Mouse (Mus musculus): ENCODE results near the gene Gosr1. TPM values are rescaled to one million over a fixed set of nuclear protein-coding genes. Genes with fewer than 3 reads are reported as not detected.
"Not testable (repeated sequence)": the region's sequence is repeated elsewhere in the genome, so short reads cannot be mapped to it uniquely, and the experiment has no call there.

Gosr1 gene
- total RNA-seq, 2 experiments from 2014 or later = 43.2 to 46.4 TPM

DNA sequence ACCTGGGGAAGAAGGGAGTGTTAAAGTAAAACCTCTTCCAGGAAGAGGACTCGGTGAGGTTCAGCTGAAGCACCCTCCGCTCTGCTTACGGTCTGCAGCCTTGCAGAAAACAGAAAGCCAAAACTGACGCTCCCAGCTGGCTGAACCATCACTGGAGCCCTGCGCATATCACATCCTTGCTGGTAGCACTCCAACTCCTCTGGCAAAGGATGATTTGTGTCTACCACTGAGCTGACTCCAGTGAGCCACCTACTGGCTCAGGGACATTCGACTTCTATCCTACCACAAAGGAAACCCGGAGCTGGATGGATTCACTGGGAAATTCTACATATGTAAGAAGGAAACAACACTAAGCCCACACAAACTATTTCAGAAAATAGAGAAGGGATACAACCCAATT, 18.8 kb downstream of the Gosr1 start:
- peak; percentile 55 to 62 for DNase-seq (ENCODE audit: low spot score in 2 of 2)
- intact Hi-C loops (cut with DNase I) = no loop called here

DNA sequence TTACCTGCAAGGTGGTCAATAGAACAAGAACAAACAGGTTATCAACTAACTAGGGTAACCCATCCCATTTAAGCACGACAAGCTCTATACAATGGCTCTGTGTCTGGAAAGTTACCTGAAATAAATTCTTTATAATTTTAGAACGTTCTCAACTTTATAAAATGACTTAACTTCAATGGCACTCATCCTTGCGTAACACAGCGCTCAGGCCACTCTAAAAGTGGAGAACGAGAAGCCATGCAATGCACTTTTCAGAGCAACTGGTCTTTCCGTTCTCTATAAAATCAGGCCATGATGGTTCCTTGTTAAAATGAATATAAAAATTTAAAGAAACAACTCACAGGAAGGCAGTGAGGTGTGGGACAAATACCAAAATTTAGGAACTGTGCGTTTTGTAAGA, 20.9 kb downstream of the Gosr1 start:
- intact Hi-C loops (cut with DNase I) = no loop called here
- DNase-seq (ENCODE audit: low spot score in 2 of 2) = no peak

DNA sequence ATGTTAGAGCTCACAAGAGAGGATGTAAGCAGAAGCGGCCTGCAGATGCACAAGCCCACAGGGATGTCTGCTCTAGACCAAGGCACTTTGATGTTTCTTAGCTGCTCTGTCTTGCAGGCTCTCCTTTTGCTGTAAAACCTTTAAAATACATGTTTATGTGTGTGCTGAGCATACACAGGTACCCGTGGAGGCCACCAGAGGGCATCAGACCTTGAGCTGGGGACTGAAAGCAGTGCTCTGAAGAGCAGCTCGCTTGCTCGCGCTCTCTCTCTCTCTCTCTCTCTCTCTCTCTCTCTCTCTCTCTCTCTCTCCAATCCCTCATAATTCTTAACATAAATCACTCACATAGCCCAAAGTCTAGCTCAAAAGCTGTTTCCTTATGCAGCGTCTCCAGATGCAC, 24.3 kb downstream of the Gosr1 start:
- DNase-seq (ENCODE audit: low spot score in 2 of 2) = peak in 1 of 2 experiments; percentile 10
- intact Hi-C loops (cut with DNase I) = loop anchor here (5.0 kb wide), 1 partner anchor 62 kb away; the partner anchor contains the start of gene Trarg1

GRCm38 (mm10) chr11:76735753-76736324, 27.5 kb downstream of the Gosr1 start:
- DNase-seq (ENCODE audit: low spot score in 2 of 2) = no peak
- intact Hi-C loops (cut with DNase I) = loop anchor here (5.0 kb wide), 1 partner anchor 59 kb away; the partner anchor contains the start of gene Trarg1

DNA sequence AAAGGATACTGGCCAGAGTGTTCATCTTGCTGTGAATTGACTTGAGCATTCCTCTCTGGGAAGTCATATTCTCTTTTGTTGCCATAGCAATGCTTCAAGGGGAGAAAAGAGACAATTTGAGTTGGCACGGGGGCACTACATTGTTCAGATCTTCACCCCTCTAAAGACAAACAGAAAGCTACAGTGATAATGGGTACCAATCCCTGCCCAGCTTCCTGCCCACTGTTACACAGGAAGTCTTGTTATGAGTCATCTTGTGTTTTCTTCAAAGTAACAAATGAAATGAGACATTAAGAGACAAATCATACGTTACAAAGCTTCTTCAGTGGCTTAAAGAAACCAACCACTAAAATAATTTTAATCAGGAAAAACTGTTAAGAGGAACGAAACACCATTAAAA, 28.8 kb downstream of the Gosr1 start:
- no peak for DNase-seq (ENCODE audit: low spot score in 2 of 2)
- intact Hi-C loops (cut with DNase I) = no loop called here

- no peak for DNase-seq (ENCODE audit: low spot score in 2 of 2)
- intact Hi-C loops (cut with DNase I) = no loop called here
Observed at GRCm38 (mm10) chr11:76730650-76731049, 32.7 kb downstream of the Gosr1 start.

- DNase-seq (ENCODE audit: low spot score in 2 of 2) = no peak
- intact Hi-C loops (cut with DNase I) = no loop called here
Observed at GRCm38 (mm10) chr11:76728093-76728492, 35.3 kb downstream of the Gosr1 start.

GRCm38 (mm10) chr11:76723911-76724310, 39.5 kb downstream of the Gosr1 start:
- DNase-seq (ENCODE audit: low spot score in 2 of 2) = no peak
- intact Hi-C loops (cut with DNase I) = no loop called here

DNA sequence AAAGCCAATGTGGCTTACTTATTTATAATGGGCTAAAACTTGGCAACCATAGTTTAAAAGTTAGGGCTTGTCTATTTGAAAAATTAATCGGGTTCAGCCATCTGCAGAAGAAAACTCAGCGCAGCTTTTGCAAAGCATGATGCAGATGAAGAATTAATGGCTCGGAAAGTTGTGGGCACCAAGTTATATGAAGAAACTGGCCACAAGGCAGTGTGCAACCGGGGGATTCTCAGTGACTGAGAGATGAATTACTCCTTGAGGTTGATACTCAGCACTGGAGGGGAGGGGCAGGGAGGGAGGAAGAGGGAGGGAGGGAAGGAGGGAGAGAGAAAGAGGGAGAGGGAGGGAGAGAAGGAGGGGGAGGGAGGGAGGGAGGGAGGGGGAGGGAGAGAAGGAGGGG, 46.4 kb downstream of the Gosr1 start:
- DNase-seq (ENCODE audit: low spot score in 2 of 2) = no peak
- intact Hi-C loops (cut with DNase I) = no loop called here

DNA sequence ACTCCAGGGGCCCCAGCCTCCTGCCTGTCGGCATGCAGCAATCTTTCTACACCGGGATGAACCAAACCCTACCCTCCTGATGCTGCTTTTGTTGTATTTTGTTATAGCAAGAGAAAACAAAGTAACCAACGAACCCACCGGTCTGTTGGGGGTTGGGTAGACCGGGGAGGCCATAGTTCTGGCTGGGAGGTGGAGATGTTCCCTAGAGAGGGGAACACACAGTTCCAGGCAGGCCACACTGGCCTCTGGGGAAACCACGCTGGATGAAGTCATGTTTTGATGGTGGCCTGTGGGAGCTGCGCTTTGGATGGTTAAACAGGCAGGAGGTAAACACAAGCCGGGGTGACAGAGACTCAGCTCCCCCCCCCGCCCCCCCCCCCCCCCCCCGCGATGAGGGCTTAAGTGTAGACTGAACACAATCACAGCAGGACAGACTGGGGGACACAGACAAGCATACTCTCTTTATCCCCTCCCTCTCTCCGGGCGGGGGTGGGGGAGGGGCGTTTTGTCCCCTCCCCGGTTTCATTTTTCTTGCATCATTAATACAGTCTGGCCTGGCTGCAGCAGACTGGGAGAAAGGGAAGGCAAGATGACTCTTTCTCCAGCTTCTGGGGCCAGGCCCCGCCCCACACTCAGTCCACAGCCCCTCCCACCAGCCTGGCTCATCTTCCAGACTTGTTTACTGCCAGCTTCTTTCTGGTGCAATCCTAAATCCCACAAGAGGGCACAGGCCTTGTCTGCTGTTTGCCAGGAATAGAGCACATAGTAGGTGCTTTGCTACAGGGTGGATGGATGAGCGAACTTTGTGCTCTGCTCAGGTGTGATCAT, 53.5 kb downstream of the Gosr1 start:
- no peak for DNase-seq (ENCODE audit: low spot score in 2 of 2)
- intact Hi-C loops (cut with DNase I) = no loop called here

DNA sequence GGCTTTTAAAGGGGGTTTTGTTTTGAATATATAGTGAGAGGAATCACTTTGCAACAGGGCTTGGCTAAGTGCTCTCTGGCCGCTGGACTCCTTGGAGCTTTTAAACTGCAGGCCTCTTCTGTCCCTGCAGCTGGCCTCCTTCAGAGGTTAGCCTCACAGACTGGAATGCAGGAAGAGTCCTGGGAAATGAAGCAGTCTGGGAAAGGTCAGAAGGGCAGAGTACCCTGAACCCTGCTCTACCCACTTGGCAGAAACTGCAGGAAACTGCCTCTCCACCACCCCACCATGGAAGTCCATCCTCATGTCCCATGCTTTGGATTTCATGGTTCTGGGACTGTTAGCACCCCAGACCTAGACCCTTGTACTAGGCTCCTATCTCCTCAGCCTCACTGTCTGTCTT, 54.5 kb downstream of the Gosr1 start:
- intact Hi-C loops (cut with DNase I) = no loop called here
- no peak for DNase-seq (ENCODE audit: low spot score in 2 of 2)

DNA sequence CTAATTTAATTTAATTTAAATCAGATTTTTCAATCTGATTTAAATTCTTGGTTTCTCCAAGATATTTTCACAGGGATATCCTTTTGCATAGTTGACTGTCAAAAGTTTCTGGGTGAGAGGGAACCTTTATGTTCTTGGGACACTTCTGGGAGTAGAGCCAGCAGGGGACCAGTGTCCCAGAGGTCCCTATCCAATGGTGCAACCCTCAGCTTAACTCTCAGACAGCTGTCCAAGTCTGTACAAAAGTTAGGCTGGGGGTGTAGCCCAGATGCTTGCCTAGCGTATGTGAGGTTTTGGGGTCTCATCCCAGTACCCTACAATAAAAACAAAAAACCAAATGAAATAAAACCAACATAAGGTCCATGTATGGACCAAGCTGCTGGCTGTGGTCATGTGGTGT, 55.3 kb downstream of the Gosr1 start:
- intact Hi-C loops (cut with DNase I) = no loop called here
- no peak for DNase-seq (ENCODE audit: low spot score in 2 of 2)

- DNase-seq (ENCODE audit: low spot score in 2 of 2) = no peak
- intact Hi-C loops (cut with DNase I) = no loop called here
Observed at GRCm38 (mm10) chr11:76707656-76708055, 55.7 kb downstream of the Gosr1 start.

DNA sequence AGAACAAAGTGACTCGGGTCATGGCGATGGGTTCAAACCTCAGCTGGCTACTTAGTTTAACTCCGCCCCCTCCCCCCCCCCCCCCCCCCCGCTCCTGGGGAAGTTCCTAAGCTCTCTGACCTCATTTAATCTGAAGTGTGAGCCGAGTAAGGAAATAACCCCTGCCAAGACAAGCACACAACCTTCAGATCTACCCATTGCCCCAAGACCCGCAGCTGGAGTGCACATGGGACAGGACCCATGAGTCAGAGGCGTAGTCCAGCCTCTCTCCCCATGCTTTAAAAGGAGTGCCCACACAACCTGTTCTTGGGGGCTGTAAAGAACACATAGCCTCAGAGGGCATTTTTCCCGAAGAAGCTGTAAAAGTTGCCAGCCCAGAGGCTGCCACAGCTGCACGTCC, 63.8 kb downstream of the Gosr1 start:
- DNase-seq (ENCODE audit: low spot score in 2 of 2) = no peak
- intact Hi-C loops (cut with DNase I) = no loop called here

GRCm38 (mm10) chr11:76695810-76696209, 67.6 kb downstream of the Gosr1 start:
- peak; percentile 13 to 61 for DNase-seq (ENCODE audit: low spot score in 2 of 2)
- intact Hi-C loops (cut with DNase I) = no loop called here

DNA sequence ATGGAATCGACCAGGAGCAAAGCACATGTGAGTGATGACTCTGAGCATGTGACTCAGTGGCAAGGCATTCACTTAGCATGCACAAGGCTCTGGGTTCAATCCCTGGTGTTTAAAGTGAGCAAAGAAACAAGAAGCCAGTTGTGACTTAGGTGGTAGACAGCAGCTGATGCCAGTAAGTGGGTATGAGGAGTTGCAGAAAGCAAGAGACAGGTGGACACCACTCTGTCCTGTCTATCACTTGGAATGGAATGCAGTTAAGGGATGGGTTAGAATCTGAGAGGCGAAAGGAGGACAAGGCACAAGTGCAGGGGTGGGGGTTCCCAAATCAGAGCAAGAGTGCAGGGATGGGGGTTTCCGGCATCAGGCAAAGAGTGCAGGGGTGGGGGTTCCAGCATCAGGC, 71.3 kb downstream of the Gosr1 start:
- intact Hi-C loops (cut with DNase I) = no loop called here

DNA sequence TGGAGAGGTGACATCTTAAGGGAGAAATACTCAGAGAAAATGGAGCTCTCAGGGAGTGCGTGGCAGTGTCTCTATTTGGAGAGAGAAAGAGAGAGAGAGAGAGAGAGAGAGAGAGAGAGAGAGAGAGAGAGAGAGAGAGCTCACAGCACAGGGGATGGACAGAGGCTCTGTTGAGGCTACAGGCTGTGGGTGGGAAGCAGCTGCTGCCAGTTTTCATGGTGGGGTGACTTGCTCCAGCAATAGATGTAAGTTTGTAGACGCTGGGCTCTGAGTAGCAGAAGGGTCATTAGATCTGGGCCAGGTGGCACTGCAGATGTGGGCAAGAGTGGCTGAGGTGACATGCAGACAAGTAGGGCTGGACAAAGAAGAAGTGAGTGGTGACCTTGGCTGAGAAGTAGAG, 77.8 kb downstream of the Gosr1 start:
- intact Hi-C loops (cut with DNase I) = no loop called here
- no peak for DNase-seq (ENCODE audit: low spot score in 2 of 2)

More for the DNA sequence above, 71.3 kb downstream of the Gosr1 start:
- no peak for DNase-seq (ENCODE audit: low spot score in 2 of 2)

DNA sequence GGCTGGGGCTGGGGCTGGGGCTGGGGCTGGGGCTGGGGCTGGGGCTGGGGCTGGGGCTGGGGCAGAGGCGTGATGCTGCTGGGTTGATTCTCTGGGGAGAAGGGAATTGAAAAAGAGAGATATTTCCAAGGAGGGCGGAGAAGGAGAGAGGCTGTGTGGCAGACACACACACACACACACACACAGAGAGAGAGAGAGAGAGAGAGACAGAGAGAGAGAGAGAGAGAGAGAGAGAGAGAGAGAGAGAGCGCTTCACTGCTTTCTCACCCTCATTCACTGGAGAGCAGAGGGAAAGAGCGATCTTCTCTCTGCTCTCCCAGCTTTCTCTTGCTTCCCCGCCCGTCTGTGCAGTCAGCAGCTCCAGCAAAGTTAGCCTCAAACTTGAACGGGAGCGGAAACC, 83.9 kb downstream of the Gosr1 start, which contains the start of gene Trarg1:
Trarg1 (plus strand) TSS at position 301 of the 400 bp plus-strand sequence.
- intact Hi-C loops (cut with DNase I) = loop anchor here (5.0 to 10.0 kb wide), 3 partner anchors 58 to 215 kb away; partner anchors contain the start of gene Gosr1
- DNase-seq (ENCODE audit: low spot score in 2 of 2) = not testable (repeated sequence)

Measured in left cerebral cortex, postnatal 14 days (tissue).